Mouse (Mus musculus): Measurements from ENCODE around the gene Fam57b.

The Fam57b gene

GRCm38 (mm10) chr7:126797411-126798126 lies at the start of gene Fam57b:
Fam57b (plus strand) TSS chr7:126797668.
- no peak for DNase-seq (ENCODE audit: inconsistent ontology term)

GRCm38 (mm10) chr7:126748824-126749223 lies 48.6 kb upstream of the Fam57b start:
- DNase-seq (ENCODE audit: inconsistent ontology term) = no peak

DNA sequence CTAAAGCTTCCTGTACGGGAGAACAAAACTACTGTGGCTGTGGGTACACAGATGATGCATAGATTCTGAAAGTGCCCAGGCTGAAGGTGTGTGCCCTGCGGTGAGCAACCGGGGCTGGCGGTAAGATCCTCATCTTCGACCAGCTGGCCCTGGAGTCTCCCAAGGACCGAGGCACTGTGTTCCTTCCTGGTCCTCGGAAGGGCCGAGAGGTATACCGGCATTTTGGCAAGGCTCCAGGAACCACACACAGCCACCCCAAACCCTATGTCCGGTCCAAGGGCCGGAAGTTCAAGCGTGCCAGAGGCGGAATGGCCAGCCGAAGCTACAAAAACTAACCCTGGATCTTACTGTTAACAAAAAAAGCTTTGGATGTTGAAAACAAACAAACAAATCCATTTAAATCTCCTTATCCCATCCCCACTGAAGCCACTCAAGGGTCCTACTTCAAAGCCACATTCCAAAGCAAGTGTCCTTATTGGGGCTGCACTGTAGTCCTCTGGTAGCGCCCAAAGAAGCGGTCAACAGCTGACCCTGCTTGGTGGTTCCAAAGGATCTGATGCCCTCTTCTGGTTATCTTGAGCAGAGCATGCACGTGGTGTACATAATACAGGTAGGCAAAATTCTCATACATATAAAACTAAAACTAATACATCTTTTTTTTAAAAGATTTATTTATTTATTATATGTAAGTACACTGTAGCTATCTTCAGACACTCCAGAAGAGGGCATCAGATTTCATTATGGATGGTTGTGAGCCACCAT lies 47.7 kb upstream of the Fam57b start:
- DNase-seq (ENCODE audit: inconsistent ontology term) = no peak

DNA sequence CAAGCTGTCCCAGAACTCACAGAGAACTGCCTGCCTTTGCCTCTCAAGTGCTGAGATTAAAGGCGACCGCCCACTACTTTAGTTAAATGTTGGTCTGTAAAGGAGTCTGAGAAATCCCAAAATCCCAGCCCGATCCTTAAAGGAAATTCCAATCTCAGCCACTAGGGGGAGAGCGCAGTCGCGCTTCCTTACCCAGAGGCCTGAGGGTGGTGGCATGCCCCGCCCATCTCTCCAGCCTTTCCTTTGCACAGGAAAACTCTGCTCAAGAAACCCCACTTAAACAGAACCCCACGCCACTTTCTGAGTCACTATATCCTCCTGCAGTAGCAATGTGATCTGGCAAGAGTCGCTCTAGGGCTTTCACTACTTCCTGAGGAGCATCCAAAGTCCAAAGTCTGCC lies 42.6 kb upstream of the Fam57b start:
- peak; percentile 67 for DNase-seq (ENCODE audit: inconsistent ontology term)

DNA sequence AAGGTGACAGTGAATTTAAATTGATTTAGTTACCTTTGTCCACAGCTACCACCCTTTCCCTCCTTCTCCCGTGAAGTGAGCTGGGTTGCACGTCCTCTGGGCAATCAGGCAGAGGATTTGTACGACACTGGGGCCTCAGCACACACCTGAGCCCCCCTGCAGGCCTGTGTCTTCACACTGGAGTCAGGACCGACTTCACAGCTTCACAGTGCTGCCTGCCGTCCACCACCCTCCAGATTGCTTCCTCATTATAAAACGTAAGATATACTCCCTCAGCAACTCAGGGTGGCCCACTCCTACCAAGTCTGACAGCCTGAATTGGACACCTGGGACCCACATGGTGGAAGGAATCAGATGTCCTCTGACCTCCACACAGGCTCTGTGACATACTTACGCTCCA lies 38.9 kb upstream of the Fam57b start:
- DNase-seq (ENCODE audit: inconsistent ontology term) = no peak

- peak; percentile 91 for DNase-seq (ENCODE audit: inconsistent ontology term)
Observed at GRCm38 (mm10) chr7:126759050-126759671, 38.3 kb upstream of the Fam57b start, which contains the start of gene Mapk3. Mapk3 (plus strand) TSS chr7:126759601.

- DNase-seq (ENCODE audit: inconsistent ontology term) = no peak
Observed at GRCm38 (mm10) chr7:126759672-126760390, 37.6 kb upstream of the Fam57b start.

- DNase-seq (ENCODE audit: inconsistent ontology term) = peak; percentile 94
Observed at GRCm38 (mm10) chr7:126760391-126760802, 37.1 kb upstream of the Fam57b start.

DNA sequence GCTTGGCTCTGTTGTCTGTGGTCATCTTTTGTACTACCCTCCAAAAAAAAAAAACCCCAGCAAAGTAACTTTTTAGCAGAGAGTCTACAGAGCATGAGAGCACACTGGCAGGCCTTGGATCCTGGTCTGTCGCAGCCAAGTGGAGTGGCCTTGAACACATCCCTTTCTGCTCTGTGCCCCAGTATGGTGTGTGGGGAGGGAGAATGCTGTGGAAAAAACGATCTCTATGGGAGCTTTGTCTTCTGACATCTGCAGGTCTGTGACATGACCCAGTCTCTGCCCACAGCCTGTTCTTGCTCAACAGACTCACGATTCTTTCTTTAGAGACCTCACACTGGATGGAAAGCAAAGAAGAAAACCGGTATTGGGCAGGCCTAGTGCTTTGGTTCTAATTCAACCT lies 36.5 kb upstream of the Fam57b start:
- DNase-seq (ENCODE audit: inconsistent ontology term) = peak; percentile 67

DNA sequence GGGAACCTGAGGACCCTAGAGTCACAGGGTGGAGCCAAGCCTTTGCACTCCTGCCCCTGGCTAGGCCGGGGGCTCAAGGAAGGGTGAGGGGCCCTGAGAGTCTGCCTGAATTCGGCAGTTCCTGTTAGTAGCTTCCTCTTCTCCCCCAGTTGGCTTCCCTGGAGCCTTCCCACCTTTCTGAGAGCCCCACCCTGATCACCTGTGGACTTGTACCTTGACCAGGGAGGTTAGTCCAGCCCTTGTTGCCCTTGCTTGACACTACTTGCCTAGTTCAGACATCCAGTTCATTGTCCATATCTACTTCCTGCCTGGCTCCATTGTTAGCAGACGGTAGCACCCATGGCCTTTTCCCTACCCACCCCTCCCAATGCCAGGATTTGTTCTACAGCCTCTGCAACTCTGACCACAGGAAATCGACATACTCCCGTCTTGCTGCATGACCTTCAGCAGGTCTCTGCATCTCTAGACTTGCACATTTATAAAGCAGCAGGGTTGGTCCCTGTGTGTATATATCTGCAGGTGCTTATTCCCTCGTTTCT lies 35.9 kb upstream of the Fam57b start:
- no peak for DNase-seq (ENCODE audit: inconsistent ontology term)

- no peak for DNase-seq (ENCODE audit: inconsistent ontology term)
Observed at GRCm38 (mm10) chr7:126762471-126763008, 34.9 kb upstream of the Fam57b start.

DNA sequence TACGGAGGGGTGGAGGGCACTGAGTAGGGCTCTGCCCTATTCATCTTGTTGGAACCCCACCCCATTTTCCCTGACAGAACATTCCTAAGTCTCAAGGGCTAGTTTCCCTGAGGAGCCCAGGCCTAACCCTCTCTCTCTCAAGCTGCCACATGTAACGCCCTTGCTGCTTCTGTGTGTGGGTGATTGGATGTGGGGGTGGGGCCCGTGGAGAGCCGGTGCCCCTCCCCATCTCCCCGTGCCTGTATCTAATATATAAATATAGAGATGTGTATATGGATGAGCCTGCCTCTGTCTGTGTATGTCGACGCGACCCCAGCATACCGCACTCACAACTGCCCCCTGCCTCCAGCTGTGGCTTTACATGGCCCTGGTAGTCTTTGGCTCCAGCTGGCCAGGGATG lies 31.9 kb upstream of the Fam57b start:
- DNase-seq (ENCODE audit: inconsistent ontology term) = no peak

DNA sequence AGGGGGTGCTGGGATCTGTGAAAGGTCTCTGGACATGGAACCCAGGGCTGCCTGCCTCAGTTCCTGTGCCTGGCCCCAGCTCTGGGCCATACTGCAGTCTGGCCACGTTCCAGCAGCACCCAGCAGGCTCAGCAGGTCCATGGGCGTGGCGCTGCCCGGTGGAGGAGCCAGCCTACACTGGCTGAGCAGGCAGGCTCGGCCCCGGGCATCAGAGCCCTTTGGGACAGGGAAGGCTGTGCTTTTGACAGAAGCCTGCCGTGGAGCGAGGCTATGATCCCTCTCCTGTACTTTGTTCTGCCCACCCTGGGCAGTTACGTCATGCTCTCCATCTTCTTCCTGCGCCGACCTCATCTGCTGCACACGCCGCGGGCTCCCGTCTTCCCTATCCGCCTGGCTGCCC lies 31.3 kb upstream of the Fam57b start, which contains the start of gene Gdpd3:
TSS of gene Gdpd3 (plus strand) at position 134 of the 400 bp plus-strand sequence.
- no peak for DNase-seq (ENCODE audit: inconsistent ontology term)

- no peak for DNase-seq (ENCODE audit: inconsistent ontology term)
Observed at GRCm38 (mm10) chr7:126767001-126767400, 30.5 kb upstream of the Fam57b start.

GRCm38 (mm10) chr7:126770784-126771183 lies 26.7 kb upstream of the Fam57b start:
- no peak for DNase-seq (ENCODE audit: inconsistent ontology term)

DNA sequence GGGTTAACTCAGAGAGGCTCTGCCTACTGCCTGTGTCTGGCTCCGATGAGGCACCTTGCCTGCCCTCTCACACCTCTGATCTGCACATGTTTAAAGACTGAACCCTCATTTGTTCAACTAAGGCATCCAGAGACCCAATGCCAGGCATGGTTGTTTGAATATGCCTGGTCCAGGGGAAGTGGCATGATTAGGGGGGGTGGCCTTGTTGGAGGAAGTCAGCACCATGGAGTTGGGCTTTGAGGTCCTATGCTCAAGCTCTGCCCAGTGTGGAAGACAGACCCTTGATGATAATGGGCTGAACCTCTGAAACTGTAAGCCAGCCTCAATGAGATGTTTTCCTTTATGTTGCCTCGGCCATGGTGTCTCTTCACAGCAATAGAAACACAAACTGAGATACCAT lies 24.1 kb upstream of the Fam57b start:
- DNase-seq (ENCODE audit: inconsistent ontology term) = no peak

GRCm38 (mm10) chr7:126774463-126774862 lies 23.0 kb upstream of the Fam57b start:
- no peak for DNase-seq (ENCODE audit: inconsistent ontology term)

DNA sequence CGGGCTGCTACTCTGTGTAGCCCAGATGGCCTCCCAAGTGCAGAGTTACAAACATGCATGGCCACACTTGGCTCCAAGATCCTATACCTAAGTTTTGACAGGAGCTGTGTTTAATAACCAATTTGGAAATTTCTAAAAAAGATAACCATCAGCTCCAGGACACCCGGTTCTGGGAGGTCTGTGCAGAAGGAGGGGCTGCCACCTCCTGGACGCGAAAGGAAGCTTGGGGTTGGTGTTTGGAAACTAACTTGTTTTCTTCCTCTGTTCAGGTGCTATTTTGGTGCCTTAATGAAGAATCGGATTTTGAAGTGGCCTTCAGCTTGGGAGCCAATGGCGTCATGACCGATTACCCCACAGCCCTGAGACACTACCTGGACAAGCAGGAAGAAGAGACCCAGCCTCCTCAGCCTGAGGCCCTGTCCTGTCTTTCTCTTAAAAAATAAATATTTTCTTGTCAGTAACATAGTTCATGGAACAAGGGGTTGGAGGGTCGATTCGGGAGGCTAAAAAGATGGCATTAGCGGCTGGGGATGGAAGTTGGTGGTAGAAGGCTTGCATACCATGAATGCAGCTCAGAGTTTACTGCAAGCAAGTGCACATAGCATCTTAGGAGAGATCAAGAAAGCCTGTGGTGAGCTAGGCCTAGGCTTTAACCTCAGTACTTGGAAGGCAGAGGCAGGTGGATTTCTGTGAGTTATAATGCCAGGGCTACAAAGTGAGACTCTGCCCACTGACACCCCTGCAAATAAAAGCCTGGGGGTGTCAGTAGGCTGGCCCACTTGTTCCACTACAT lies 22.1 kb upstream of the Fam57b start:
- DNase-seq (ENCODE audit: inconsistent ontology term) = no peak

DNA sequence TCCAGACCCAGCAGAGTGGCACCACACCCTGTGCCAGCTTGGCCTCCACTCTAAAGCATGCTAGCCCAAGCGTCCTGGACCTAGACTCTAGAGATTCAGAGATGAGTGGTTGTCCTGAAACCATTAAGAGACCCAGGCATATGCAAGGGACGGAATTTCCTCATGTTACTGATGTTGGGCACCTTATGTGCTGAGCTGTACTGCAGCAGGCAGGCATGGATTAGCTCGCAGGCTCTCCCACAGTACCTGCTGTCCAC lies 21.6 kb upstream of the Fam57b start:
- no peak for DNase-seq (ENCODE audit: inconsistent ontology term)

DNA sequence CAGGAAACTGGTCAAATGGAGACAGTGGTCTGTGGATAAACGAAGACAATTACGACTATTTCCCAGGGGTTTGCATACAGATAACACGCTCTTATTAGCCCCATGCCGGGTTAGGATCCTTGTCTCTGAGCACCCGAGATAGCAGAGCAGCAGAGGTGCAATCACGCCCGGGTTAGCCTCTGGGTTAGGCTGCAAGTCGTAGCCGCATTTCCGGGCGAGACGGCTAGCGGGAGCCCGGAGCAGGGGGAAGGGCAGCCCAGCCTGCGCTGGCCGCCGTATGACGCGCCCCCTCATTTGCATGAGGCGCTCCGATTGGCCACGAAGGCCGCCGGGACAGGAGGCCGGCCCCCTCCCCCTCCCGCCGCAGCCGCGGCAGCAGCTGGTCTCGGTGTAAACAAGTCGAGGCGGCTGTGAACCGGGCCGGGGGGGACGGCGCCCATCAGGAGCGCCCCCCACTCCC lies 20.8 kb upstream of the Fam57b start, which contains the start of gene Ypel3:
TSS of gene Ypel3 (plus strand) at position 358 of the 460 bp plus-strand sequence.
- DNase-seq (ENCODE audit: inconsistent ontology term) = peak; percentile 95

- no peak for DNase-seq (ENCODE audit: inconsistent ontology term)
Observed at GRCm38 (mm10) chr7:126777476-126777875, 20.0 kb upstream of the Fam57b start.
